Mouse (Mus musculus): Measurements from ENCODE around the gene Mmp23.

GRCm38 (mm10) chr4:155656214-155656751 is 3.1 kb upstream of the Mmp23 start:
- TF ChIP-seq MAFK (IDR thresholded peaks at IDR 0.05; ENCODE audit: insufficient read depth, low read depth, low read length) (no peak), HCFC1 (IDR thresholded peaks at IDR 0.05; ENCODE audit: borderline replicate concordance, insufficient read depth, low read length) (no peak), ZC3H11A (IDR thresholded peaks at IDR 0.05; ENCODE audit: borderline replicate concordance, low read depth, low read length) (no peak), CHD2 (IDR thresholded peaks at IDR 0.05; ENCODE audit: low read depth, low read length) (no peak)
